Mouse (Mus musculus) activated CD4-positive, CD25-positive, alpha-beta regulatory T cell, adult 9 weeks (primary cell): ENCODE data around the gene Xbp1. TPM values are rescaled to one million over a fixed set of nuclear protein-coding genes. Genes with fewer than 3 reads are reported as not detected.

Source experiments
- polyA plus RNA-seq: library from polyadenylated mRNA; unstranded; fragments of 100-300 nt; shearing (Covaris generic); gene quantifications from one replicate; pipeline ENCODE4 v1.2.1, GENCODE M21; 2017

Xbp1 gene
- polyA plus RNA-seq, result 57.2 TPM

GRCm38 (mm10) chr11:5520412-5521265, at the start of gene Xbp1:
Gene Xbp1, plus strand, starts transcription at chr11:5520659.

GRCm38 (mm10) chr11:5541799-5542481, 21.5 kb downstream of the Xbp1 start, which contains the start of gene Ccdc117:
Gene Ccdc117, minus strand, starts transcription at chr11:5542187.

GRCm38 (mm10) chr11:5569474-5569873, 49.0 kb downstream of the Xbp1 start, which contains the start of gene Ankrd36:
Gene Ankrd36, plus strand, starts transcription at chr11:5569684.

Other genes with a start within 250 kb of the Xbp1 start
- 2.9 TPM for gene Znrf3, start 75.8 kb upstream of the Xbp1 start, polyA plus RNA-seq
- 5.1 TPM for gene Ccdc117, start 21.5 kb downstream of the Xbp1 start, polyA plus RNA-seq
- 0.26 TPM for gene Ankrd36, start 49.0 kb downstream of the Xbp1 start, polyA plus RNA-seq
- gene Mrps24, start 195.0 kb downstream of the Xbp1 start, polyA plus RNA-seq, result 41.0 TPM
- 31.9 TPM for gene Urgcp, start 241.7 kb downstream of the Xbp1 start, polyA plus RNA-seq